Mouse (Mus musculus): ENCODE results near the gene Mindy3.

DNA sequence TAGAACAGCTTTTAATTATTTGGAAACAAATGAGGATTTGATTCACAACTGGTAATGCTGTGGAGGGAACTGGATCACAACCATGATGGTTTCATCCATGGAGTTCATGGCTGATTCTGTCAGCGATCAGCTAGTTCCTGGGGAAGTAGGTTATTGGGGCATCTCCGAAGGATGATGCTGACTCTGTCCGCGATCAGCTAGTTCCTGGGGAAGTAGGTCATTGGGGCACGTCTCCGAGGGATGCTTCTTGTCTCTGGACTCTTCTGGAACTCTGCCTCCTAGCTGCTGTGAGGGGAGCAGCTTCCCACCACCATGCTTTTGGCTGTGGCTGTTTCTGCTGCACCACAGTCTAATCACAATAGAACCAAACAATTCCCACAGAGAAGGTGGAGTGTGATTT, 105.2 kb downstream of the Mindy3 start:
- no peak for TF ChIP-seq POLR2A (IDR thresholded peaks at IDR 0.05; ENCODE audit: borderline replicate concordance, insufficient read depth, low read length)
- TF ChIP-seq CTCF (IDR thresholded peaks at IDR 0.05; ENCODE audit: borderline replicate concordance, insufficient read depth, low read depth, low read length), result no peak
